Mouse (Mus musculus): ENCODE measurements around the gene Rrad. TPM values are rescaled to one million over a fixed set of nuclear protein-coding genes. Genes with fewer than 3 reads are reported as not detected.

The Rrad gene
- polyA plus RNA-seq, 1 experiment: 0.42 TPM

DNA sequence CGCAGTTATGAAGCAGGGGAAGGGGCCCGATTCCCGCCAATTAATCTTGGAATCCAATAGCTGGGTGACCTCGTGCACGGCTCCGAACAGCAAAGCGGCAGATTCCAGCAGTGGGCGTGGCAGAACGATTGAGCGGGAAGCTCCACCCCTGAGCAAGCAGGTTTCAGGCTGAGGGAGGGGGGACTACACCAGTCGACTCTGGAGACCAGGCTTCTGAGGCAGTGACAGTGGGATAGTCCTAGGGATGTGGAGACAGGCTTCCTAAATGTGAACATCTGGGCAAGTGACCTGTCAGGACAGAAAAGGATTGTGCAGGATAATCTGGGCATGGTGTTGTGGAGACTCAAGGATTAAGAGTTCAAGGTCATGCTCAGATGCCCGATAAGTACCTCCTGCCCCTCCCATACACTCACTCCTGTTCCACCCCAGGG lies 29.2 kb downstream of the Rrad start:
- Histone ChIP-seq H3K4me1 (ENCODE audit: control insufficient read depth, insufficient read depth, low read length) (peaks cover 18% of the 10 kb centered on the region), H3K27me3 (ENCODE audit: control insufficient read depth, insufficient read depth, low read length) (no peaks in the 10 kb centered on the region), H3K4me3 (ENCODE audit: control insufficient read depth, low read depth, low read length) (no peak overlapping the region), H3K36me3 (ENCODE audit: control insufficient read depth, insufficient read depth, low read length) (no peaks in the 10 kb centered on the region), H3K27ac (ENCODE audit: control insufficient read depth, insufficient read depth, low read depth, low read length) (no peak overlapping the region)
- TF ChIP-seq POLR2A (IDR thresholded peaks at IDR 0.05; ENCODE audit: control insufficient read depth, low read depth, low read length) (no peak), CTCF (IDR thresholded peaks at IDR 0.05; ENCODE audit: control insufficient read depth, insufficient read depth, insufficient replicate concordance, low read depth, low read length) (no peak)

- no peaks in the 10 kb centered on the region for H3K27me3 ChIP-seq (ENCODE audit: control insufficient read depth, insufficient read depth, low read length)
- no peak overlapping the region for H3K4me3 ChIP-seq (ENCODE audit: control insufficient read depth, low read depth, low read length)
- H3K27ac ChIP-seq (ENCODE audit: control insufficient read depth, insufficient read depth, low read depth, low read length): no peak overlapping the region
- H3K4me1 ChIP-seq (ENCODE audit: control insufficient read depth, insufficient read depth, low read length): peaks cover 18% of the 10 kb centered on the region
- H3K36me3 ChIP-seq (ENCODE audit: control insufficient read depth, insufficient read depth, low read length): no peaks in the 10 kb centered on the region
- no peak for TF ChIP-seq CTCF (IDR thresholded peaks at IDR 0.05; ENCODE audit: control insufficient read depth, insufficient read depth, insufficient replicate concordance, low read depth, low read length)
- no peak for TF ChIP-seq POLR2A (IDR thresholded peaks at IDR 0.05; ENCODE audit: control insufficient read depth, low read depth, low read length)
These were observed 29.7 kb downstream of the Rrad start for GRCm38 (mm10) chr8:104601386-104601785.

DNA sequence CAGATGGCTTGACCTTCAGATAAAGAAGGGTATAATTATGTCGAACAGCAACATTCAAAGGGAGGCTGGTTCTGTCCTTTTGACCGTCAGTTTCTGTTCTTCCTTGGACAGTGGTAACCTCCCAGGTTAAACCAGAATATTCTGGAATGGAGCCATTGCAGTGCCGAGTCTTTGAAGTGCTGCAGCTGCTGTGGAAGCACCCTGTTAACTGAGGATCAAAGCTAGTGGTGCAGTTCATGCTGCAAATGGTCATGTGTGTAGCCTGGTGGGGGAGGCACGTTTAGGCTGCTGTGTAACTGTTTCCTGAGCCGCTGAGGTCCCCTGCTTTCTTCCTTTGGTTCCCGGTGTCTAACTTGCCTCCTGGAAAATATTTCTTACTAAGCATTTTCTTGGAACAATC lies 32.6 kb downstream of the Rrad start:
- no peaks in the 10 kb centered on the region for H3K27me3 ChIP-seq (ENCODE audit: control insufficient read depth, insufficient read depth, low read length)
- no peak overlapping the region for H3K4me3 ChIP-seq (ENCODE audit: control insufficient read depth, low read depth, low read length)
- no peak overlapping the region for H3K27ac ChIP-seq (ENCODE audit: control insufficient read depth, insufficient read depth, low read depth, low read length)
- H3K36me3 ChIP-seq (ENCODE audit: control insufficient read depth, insufficient read depth, low read length): no peaks in the 10 kb centered on the region
- H3K4me1 ChIP-seq (ENCODE audit: control insufficient read depth, insufficient read depth, low read length): peaks cover 18% of the 10 kb centered on the region
- TF ChIP-seq POLR2A (IDR thresholded peaks at IDR 0.05; ENCODE audit: control insufficient read depth, low read depth, low read length) (no peak), CTCF (IDR thresholded peaks at IDR 0.05; ENCODE audit: control insufficient read depth, insufficient read depth, insufficient replicate concordance, low read depth, low read length) (no peak)

- Histone ChIP-seq H3K4me3 (ENCODE audit: control insufficient read depth, low read depth, low read length) (no peak overlapping the region), H3K36me3 (ENCODE audit: control insufficient read depth, insufficient read depth, low read length) (no peaks in the 10 kb centered on the region), H3K27me3 (ENCODE audit: control insufficient read depth, insufficient read depth, low read length) (no peaks in the 10 kb centered on the region), H3K4me1 (ENCODE audit: control insufficient read depth, insufficient read depth, low read length) (peaks cover 12% of the 10 kb centered on the region), H3K27ac (ENCODE audit: control insufficient read depth, insufficient read depth, low read depth, low read length) (no peak overlapping the region)
- TF ChIP-seq POLR2A (IDR thresholded peaks at IDR 0.05; ENCODE audit: control insufficient read depth, low read depth, low read length) (no peak), CTCF (IDR thresholded peaks at IDR 0.05; ENCODE audit: control insufficient read depth, insufficient read depth, insufficient replicate concordance, low read depth, low read length) (no peak)
These were observed 33.5 kb downstream of the Rrad start for GRCm38 (mm10) chr8:104597656-104598055.

GRCm38 (mm10) chr8:104595773-104596536 lies 35.2 kb downstream of the Rrad start:
- no peaks in the 10 kb centered on the region for H3K27me3 ChIP-seq (ENCODE audit: control insufficient read depth, insufficient read depth, low read length)
- no peak overlapping the region for H3K4me3 ChIP-seq (ENCODE audit: control insufficient read depth, low read depth, low read length)
- H3K27ac ChIP-seq (ENCODE audit: control insufficient read depth, insufficient read depth, low read depth, low read length): no peak overlapping the region
- no peak for TF ChIP-seq POLR2A (IDR thresholded peaks at IDR 0.05; ENCODE audit: control insufficient read depth, low read depth, low read length)
- no peak for TF ChIP-seq CTCF (IDR thresholded peaks at IDR 0.05; ENCODE audit: control insufficient read depth, insufficient read depth, insufficient replicate concordance, low read depth, low read length)
- H3K4me1 ChIP-seq (ENCODE audit: control insufficient read depth, insufficient read depth, low read length): peaks cover 6% of the 10 kb centered on the region
- H3K36me3 ChIP-seq (ENCODE audit: control insufficient read depth, insufficient read depth, low read length): no peaks in the 10 kb centered on the region

DNA sequence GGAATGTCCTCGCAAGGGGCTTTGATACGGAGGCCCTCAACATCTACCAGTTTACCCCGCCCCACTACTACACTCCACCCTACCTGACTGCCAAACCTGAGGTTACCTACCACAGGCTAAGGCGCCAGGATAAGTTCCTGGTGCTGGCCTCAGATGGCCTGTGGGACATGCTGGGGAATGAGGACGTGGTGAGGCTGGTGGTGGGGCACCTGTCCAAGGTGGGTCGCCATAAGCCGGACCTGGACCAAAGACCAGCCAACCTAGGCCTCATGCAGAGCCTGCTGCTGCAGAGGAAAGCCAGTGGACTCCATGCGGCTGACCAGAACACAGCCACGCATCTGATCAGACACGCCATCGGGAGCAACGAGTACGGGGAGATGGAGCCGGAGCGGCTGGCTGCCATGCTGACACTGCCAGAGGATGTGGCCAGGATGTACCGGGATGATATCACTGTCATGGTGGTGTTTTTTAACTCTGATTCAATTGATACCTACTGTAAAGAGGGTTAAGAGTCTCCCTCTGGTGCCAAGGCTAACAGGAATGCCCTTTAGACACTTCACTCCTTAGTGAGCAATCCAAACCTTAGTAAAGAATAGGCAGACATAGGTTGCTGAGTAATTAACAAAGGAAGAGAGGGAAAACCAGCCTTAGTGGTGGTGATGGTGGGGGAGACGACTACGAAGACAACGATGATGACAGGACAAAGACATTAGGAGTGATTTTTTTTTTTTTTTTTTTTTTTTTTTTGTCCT lies 36.3 kb downstream of the Rrad start:
- H3K4me1 ChIP-seq (ENCODE audit: control insufficient read depth, insufficient read depth, low read length): peaks cover 8% of the 10 kb centered on the region
- TF ChIP-seq CTCF (IDR thresholded peaks at IDR 0.05; ENCODE audit: control insufficient read depth, insufficient read depth, insufficient replicate concordance, low read depth, low read length) (no peak), POLR2A (IDR thresholded peaks at IDR 0.05; ENCODE audit: control insufficient read depth, low read depth, low read length) (no peak)
- H3K36me3 ChIP-seq (ENCODE audit: control insufficient read depth, insufficient read depth, low read length): no peaks in the 10 kb centered on the region
- H3K27ac ChIP-seq (ENCODE audit: control insufficient read depth, insufficient read depth, low read depth, low read length): no peak overlapping the region
- no peaks in the 10 kb centered on the region for H3K27me3 ChIP-seq (ENCODE audit: control insufficient read depth, insufficient read depth, low read length)
- H3K4me3 ChIP-seq (ENCODE audit: control insufficient read depth, low read depth, low read length): no peak overlapping the region

- Histone ChIP-seq H3K4me1 (ENCODE audit: control insufficient read depth, insufficient read depth, low read length) (peaks cover 8% of the 10 kb centered on the region), H3K27ac (ENCODE audit: control insufficient read depth, insufficient read depth, low read depth, low read length) (no peak overlapping the region), H3K27me3 (ENCODE audit: control insufficient read depth, insufficient read depth, low read length) (no peaks in the 10 kb centered on the region), H3K4me3 (ENCODE audit: control insufficient read depth, low read depth, low read length) (no peak overlapping the region), H3K36me3 (ENCODE audit: control insufficient read depth, insufficient read depth, low read length) (no peaks in the 10 kb centered on the region)
- no peak for TF ChIP-seq CTCF (IDR thresholded peaks at IDR 0.05; ENCODE audit: control insufficient read depth, insufficient read depth, insufficient replicate concordance, low read depth, low read length)
- TF ChIP-seq POLR2A (IDR thresholded peaks at IDR 0.05; ENCODE audit: control insufficient read depth, low read depth, low read length): no peak
These were observed 37.4 kb downstream of the Rrad start for GRCm38 (mm10) chr8:104593536-104594325.
